Mouse (Mus musculus) cortical plate, adult 2 months (tissue): ENCODE measurements around the gene 1700018B08Rik. TPM values are rescaled to one million over a fixed set of nuclear protein-coding genes. Genes with fewer than 3 reads are reported as not detected.
A peak's percentile ranks its signal among the peaks of the same experiment; 100 is the strongest.

Experiments used
- H3K27ac ChIP-seq: fragments of 200-500 bp; 2 replicates; pipeline ENCODE4 v1.5.1; 2012; ENCODE audit warnings: low read length, control low read depth, inconsistent platforms; ENCODE audit not compliant: insufficient read depth
- H3K4me1 ChIP-seq: fragments of 200-500 bp; 2 replicates; pipeline ENCODE4 v1.6.1; 2011; ENCODE audit warnings: low read length; ENCODE audit not compliant: control insufficient read depth, insufficient read depth
- H3K4me3 ChIP-seq: fragments of 200-500 bp; 2 replicates; pipeline ENCODE4 v1.5.1; 2011; ENCODE audit warnings: mild to moderate bottlenecking, low read length, control low read depth; ENCODE audit not compliant: insufficient read depth
- CTCF ChIP-seq: fragments of 200-500 bp; IDR thresholded peaks from 2 replicates; pipeline ENCODE4 v1.5.1; 2011; ENCODE audit warnings: mild to moderate bottlenecking, control low read depth, low read length; ENCODE audit not compliant: insufficient read depth; ENCODE audit errors: extremely low read depth
- POLR2A ChIP-seq: fragments of 200-500 bp; IDR thresholded peaks from 2 replicates; pipeline ENCODE4 v1.6.1; 2011; ENCODE audit warnings: mild to moderate bottlenecking, low read length, control low read depth; ENCODE audit not compliant: insufficient read depth; ENCODE audit errors: extremely low read depth
- polyA plus RNA-seq: library from polyadenylated mRNA; depleted of rRNA; stranded (reverse); fragments of >200 nt; gene quantifications from 2 replicates; pipeline ENCODE4 v1.2.3, GENCODE M21; 2012; rRNA removed

The 1700018B08Rik gene
- polyA plus RNA-seq, 1 experiment: not detected

DNA sequence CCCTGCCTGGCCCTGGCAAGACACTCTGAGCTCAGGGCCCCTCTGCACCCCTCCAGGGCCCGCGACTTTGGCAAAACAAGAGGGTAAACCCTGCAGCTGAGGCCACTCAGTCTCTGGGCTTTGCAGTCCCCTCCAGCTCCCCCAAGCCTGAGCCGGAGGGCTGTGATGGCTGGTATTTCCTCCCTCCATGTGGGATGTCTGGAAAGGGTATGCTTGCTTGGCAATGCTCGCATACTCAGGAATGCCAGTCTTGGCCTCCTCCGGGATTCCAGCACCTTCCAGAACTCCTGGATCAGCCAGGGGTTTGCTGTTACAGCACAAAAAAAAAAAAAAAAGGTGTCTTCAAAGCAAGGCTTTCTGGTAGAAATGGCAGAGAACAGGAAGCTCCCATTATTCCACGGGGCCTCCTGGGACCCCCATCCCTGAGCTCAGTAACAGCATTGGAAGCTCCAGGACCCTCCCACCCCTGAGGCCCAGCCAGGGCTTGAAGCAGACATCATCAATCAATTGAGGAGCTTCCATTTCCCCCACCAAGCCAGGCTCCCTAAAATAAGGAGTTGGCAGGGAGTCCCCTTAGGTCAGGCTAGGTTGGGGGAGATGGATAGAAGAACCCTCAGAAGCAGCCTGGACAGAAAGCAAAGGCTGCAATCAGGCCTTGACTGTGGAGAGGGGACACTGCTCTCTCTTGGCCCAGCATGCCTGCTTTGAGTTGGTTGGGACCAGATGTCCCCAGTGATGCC lies 17.1 kb downstream of the 1700018B08Rik start:
- TF ChIP-seq POLR2A: no peak
- TF ChIP-seq CTCF: no peak
- Histone ChIP-seq H3K27ac (no peak overlapping the region), H3K4me1 (no peaks in the 10 kb centered on the region), H3K4me3 (no peak overlapping the region)

DNA sequence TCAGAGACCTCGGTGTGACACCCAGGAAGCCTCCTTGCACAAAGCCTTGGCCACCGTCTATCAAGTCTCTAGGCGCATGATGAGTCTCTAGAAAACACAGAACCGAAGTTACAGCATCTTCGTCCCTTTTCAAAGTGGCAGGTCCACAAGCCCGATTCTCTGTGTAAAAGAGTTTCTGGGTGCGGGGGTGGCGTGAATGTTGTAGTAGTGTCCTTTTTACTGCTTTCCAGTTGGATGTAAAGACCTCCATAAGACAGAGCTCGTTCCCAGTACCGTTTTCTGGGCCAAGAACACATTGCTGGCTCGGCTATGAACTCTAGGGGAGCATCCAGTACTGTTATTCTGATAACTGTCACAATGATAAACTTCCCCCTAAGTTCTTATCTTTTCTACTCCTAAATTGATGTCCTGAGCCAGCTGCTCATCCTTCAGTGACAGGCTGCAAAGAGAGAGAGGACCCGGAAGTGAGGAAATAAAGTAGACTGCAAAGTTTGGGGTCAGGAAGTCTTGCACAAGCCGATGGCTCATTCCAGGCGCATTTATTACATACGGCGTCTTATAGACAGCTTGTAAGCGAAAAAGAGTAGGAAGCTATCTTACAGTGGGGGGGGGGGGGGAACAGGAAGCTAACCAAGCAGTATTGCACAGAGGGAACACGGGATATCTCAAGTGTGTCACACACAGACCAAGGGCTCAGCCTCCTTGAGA lies 18.9 kb downstream of the 1700018B08Rik start:
- TF ChIP-seq POLR2A: no peak
- no peak for TF ChIP-seq CTCF
- no peak overlapping the region for H3K4me3 ChIP-seq
- H3K4me1 ChIP-seq: no peaks in the 10 kb centered on the region

DNA sequence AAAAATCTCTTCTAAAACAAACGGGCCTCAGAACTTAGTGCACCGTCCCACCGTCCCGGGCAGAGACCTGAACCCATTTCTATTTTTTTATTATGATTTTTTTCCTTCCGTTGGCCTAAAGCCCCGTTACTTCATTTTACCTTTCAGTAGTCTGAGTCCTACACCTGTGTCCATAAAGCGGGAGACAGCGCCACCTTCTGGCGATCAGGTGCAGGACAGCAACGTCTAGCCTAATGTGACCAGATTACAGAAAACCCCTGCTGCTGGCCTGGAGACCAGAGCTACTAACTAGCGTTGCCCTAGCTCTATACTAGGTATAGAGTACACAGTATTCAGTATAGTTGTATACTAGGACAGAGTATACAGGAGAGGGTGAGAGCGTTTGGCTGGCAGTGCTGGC lies 30.7 kb downstream of the 1700018B08Rik start:
- H3K4me1 ChIP-seq: no peaks in the 10 kb centered on the region
- H3K27ac ChIP-seq: no peak overlapping the region
- peak; percentile 99 for TF ChIP-seq CTCF
- TF ChIP-seq POLR2A: no peak
- H3K4me3 ChIP-seq: no peak overlapping the region

More for the DNA sequence above, 18.9 kb downstream of the 1700018B08Rik start:
- no peak overlapping the region for H3K27ac ChIP-seq

DNA sequence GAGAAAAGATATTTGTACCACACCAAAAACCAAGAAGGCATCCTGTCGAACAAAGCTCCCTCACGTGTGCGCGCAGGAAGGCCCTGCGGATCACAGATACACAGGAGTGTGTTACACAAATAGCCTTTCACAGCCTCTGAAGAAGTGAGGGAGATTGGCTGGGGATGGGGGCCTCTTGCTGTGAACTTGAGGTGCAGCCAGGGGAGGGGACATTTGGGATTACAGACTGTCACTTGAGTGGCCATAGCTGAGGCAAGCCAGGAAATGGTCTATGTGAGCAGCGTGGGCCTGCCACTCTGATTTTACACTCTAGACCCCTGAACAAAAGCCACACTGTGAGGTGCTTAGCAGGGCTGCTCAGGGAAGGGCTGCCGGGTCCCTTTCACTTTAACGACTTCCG lies 32.4 kb downstream of the 1700018B08Rik start:
- TF ChIP-seq CTCF (no peak), POLR2A (no peak)
- no peak overlapping the region for H3K27ac ChIP-seq
- no peak overlapping the region for H3K4me3 ChIP-seq
- no peaks in the 10 kb centered on the region for H3K4me1 ChIP-seq

DNA sequence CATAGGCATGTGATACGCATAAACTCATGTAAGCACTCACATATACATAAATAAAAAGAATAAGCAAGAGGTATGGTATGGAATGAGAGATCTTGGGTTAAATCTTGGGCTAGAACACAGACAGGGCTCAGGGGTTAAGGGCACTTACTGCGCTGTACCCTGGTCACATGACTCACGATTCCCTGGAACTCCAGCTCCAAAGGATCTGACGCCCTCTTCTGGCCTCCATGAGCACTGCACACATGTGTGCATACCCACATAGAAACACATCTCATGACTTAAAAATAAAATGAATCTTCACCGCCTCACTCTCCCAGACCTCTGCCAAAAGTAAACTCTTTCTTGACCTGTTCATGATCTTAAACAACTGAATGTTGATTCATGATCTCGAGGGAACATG lies 46.5 kb downstream of the 1700018B08Rik start:
- H3K27ac ChIP-seq: no peak overlapping the region
- no peaks in the 10 kb centered on the region for H3K4me1 ChIP-seq
- H3K4me3 ChIP-seq: no peak overlapping the region
- TF ChIP-seq CTCF: no peak

DNA sequence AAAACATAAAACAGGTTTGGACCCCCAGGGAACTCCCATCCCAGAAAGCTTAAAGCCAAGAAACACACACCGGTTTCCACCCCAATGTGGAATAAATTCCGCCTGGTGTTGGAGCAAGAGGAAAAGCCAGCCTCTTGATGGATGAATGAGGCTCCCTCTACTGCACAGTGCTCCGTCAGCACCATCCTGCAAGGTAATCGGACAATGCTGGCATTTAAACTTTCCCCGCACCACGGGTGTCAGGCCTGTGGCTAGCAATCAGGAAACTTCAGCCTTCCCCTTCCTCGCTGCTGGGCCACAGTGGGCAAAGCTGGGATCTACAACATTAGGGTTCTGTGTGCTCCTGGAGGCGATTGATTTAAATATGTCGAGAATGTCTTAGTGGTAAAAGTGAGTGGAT lies 52.5 kb downstream of the 1700018B08Rik start:
- no peak overlapping the region for H3K27ac ChIP-seq
- no peaks in the 10 kb centered on the region for H3K4me1 ChIP-seq
- TF ChIP-seq CTCF (0 out of 2 replicates have a peak, but pooled peaks have one; percentile 19), POLR2A (no peak)
- no peak overlapping the region for H3K4me3 ChIP-seq

DNA sequence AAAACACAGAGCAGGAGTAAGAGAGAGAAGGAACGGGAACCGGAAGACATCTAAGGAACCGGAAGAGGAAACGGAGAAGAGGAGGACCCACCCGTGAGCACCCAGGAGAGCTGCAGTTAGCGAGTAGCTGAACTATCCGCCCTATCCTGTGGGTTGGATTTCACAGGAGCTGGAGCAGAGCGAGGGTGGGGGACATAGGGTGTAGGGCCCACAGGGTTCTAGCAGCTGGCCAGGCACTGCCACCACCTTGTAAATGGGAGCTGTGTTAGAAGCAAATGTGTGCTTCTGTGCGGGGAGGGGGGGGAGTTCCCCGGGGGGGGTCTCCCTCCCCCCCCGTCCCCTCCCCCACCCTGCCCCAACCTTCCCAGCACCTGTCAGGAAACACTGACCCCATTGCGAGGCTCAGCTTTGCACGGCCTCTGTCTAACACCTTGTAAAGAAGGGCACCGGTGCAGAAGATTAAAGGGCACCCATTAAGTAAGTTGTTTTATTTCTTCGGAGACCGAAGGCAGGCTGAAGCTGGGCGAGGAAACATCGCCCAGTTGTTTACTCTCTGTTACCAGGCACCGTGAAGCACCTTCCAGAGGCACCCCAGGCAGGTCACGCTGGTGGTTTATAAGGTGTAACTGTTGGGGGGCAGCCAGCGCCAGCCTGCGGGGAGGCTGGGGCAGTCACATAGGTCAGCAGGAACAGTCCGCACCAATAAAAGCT lies 59.9 kb downstream of the 1700018B08Rik start:
- Histone ChIP-seq H3K27ac (no peak overlapping the region), H3K4me3 (no peak overlapping the region), H3K4me1 (no peaks in the 10 kb centered on the region)
- no peak for TF ChIP-seq CTCF
- TF ChIP-seq POLR2A: no peak

Other genes with a start within 250 kb of the 1700018B08Rik start
- gene Fbxo31, start 34.5 kb upstream of the 1700018B08Rik start, polyA plus RNA-seq: 96.6 and 103 TPM in 2 replicates
- gene Map1lc3b, start 46.0 kb upstream of the 1700018B08Rik start, polyA plus RNA-seq: 123 and 130 TPM in 2 replicates
- gene Zcchc14, start 108.6 kb upstream of the 1700018B08Rik start, polyA plus RNA-seq: 34.3 and 36.3 TPM in 2 replicates
- gene Jph3, start 185.3 kb upstream of the 1700018B08Rik start, polyA plus RNA-seq: 196 and 211 TPM in 2 replicates